Mouse (Mus musculus) mature B cell (primary cell): ENCODE measurements around the gene Ppia.
"Not testable (repeated sequence)": the region's sequence is repeated elsewhere in the genome, so short reads cannot be mapped to it uniquely, and the experiment has no call there.

Source experiments
- in situ Hi-C: fragments of 300-500 bp; cut with MboI; formaldehyde crosslinking; loops from 2 replicates; pipeline ENCODE4 v1.14.3; 2019

The Ppia gene

GRCm38 (mm10) chr11:6404699-6405566, 10.3 kb upstream of the Ppia start:
- in situ Hi-C loops = no loop called here

GRCm38 (mm10) chr11:6405591-6406081, 9.6 kb upstream of the Ppia start:
- in situ Hi-C loops = no loop called here

DNA sequence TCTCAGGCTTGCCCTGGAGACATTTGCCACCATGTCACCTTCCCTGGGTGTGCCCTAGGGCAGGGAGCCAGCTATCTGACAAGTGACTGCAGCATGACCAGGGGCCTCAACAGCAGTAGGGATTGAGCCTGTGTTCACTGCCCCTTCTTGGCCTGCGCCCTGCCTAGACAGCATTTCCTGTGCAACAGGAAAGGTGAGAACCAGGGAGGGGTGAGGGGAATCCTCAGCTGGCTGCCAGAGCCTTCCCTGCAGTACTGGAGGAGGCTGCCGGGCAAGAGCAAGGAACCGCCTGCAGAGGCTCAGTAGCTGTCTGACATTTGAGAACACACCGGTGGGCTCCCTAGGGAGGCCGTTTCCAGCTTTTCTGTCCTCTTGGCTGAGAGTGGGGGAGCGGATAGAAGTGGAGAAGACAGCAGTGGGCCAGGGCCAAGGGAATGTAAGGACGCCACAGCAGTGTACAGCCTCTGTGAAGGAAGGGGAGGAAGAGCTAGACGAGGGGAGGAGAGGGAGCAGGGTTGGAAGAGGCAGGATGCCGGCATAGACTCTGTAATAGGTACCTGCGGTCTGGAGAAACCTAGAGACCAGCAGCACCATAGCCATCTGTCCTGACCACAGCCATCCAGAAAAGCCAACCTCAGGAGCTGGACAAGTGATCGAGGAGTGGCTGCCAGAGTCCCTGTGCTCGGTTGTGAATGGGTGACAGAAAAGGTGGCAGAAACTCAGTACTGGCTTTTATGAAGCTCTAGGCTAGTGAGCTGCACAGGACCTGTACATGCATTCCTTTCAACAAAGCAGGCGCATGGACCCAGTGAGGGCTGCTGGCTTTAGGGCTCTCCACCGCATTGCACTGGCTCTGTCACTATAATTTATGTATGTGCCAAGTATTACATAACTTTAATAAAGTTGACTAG, 8.7 kb upstream of the Ppia start:
- in situ Hi-C loops = no loop called here

DNA sequence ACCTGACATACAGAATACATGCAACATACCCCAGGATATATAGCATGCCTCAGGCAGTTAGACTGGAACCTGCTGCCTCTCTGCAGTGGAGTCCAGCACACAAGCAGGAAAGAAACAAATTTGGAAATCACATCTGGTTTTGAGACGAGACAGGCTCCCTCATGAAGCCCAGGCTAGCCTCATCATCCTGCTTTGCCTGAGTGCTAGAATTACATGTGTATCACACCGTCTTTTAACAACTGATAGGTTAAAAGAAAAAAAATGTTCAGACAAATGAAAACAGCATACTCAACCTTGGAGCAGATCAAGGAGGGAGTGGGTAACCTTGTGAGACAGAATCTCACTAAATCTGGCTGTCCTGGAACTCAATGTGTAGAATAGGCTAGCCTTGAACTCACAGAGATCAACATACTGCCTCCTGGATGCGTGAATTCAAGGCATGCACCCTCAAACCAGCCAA, 8.1 kb upstream of the Ppia start:
- in situ Hi-C loops = no loop called here

GRCm38 (mm10) chr11:6410050-6410602, 5.1 kb upstream of the Ppia start:
- in situ Hi-C loops = no loop called here

GRCm38 (mm10) chr11:6410755-6411154, 4.5 kb upstream of the Ppia start:
- in situ Hi-C loops = not testable (repeated sequence)

- in situ Hi-C loops = no loop called here
Observed at GRCm38 (mm10) chr11:6411684-6412083, 3.6 kb upstream of the Ppia start.

DNA sequence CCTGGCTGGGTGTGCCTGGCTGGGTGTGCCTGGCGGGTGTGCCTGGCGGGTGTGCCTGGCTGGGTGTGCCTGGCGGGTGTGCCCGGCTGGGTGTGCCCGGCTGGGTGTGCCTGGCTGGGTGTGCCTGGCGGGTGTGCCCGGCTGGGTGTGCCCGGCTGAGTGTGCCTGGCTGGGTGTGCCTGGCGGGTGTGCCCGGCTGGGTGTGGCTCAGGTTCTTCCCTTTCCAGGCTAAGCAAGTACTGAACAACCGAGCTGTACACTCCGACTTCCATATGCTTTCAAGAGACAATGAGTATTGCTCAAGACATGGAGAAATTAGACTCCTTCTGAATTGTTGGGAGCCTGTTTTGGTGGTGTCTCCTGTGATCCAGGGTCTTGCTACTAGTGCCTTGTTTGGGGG, 2.0 kb upstream of the Ppia start:
- in situ Hi-C loops = no loop called here

DNA sequence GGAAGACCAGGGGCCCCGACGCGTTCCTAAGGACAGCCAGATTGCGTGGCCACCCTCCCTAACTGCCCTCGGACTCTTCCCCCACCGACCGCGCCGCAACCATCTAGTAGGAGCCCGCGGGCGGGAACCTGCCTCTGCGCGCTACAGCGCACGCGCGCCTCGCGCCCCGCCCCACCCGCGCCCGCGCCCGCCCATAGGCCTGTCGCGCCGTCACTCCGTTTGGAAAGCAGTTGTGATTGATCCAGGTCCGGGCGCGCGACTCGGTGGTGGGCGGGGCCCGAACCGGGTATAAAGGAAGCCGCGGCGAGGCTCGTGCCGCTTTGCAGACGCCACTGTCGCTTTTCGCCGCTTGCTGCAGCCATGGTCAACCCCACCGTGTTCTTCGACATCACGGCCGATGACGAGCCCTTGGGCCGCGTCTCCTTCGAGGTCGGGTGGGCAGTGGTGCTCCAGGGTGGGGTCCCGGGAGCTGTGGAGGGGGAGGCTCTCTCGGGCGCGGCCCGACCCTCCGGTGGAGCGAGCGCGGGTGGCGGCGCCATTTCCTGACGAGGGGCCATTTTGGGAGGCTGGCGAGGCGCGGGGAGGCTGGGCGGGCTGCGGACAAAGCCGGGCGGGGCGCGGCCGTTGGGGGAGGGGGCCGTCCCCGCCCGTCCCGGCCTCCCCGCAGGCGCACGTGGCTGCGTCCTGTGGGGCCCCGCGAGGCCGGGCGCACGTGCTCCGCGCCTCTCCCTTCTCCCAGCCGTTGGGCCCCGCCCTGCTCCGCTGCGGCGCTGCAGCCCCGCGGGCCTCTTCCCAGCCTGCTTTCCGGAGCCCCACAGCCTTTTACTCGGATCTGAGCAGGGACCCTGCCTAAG, 535 bp downstream of the Ppia start:
- in situ Hi-C loops = no loop called here

DNA sequence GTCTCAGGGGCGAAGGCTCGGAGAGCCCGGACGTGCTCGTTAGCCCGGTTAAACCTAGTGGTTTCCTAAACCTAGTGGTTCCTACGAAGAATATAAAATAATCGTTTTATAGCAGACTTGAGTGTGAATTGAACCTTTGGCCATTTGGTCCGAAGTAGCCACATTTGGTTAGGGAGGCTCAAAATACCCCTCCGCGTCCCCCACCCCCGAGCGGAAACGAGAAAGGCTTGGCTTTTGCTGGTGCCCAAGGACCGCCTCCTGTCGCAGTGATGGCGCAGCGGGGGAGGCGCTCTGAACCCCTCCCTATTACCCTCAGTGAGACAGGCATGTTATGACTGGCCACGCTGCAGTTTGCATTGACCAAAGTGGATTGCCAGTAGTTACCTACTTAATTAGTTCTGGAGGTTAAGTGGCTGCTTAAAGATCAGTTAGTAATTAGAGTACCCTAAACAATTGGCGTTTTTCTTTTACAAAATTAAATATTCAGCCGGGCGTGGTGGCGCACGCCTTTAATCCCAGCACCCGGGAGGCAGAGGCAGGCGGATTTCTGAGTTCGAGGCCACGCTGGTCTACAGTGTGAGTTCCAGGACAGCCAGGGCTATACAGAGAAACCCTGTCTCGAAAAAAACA, 1.3 kb downstream of the Ppia start:
- in situ Hi-C loops = no loop called here

GRCm38 (mm10) chr11:6417069-6417468, 1.8 kb downstream of the Ppia start:
- in situ Hi-C loops = no loop called here

DNA sequence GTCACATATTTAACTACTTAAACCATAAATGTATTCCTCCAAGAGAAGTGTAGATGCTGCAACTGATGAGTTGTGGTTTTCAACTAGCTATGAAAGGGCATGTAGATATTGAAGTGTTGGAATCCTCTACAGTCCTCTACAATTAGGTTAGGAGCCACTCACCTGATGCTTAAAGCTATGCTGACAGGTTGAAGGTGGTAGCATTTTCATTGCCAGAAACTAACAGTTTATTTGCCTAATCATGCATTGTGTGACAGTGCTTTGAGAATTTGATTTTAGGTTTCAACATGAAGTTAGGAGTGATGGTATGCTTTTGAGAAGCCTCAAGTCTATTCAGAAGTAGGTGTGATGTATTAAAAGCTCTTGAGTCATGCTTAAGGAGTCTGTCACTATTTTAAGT, 2.2 kb downstream of the Ppia start:
- in situ Hi-C loops = no loop called here

GRCm38 (mm10) chr11:6418751-6419150, 3.5 kb downstream of the Ppia start:
- in situ Hi-C loops = no loop called here

GRCm38 (mm10) chr11:6419156-6419555, 3.9 kb downstream of the Ppia start:
- in situ Hi-C loops = not testable (repeated sequence)

- in situ Hi-C loops = no loop called here
Observed at GRCm38 (mm10) chr11:6420283-6420703, 5.0 kb downstream of the Ppia start.

GRCm38 (mm10) chr11:6420722-6421350, 5.6 kb downstream of the Ppia start:
- in situ Hi-C loops = no loop called here

- in situ Hi-C loops = no loop called here
Observed at GRCm38 (mm10) chr11:6430186-6430585, 14.9 kb downstream of the Ppia start.

- in situ Hi-C loops = no loop called here
Observed at GRCm38 (mm10) chr11:6436442-6436841, 21.2 kb downstream of the Ppia start.

- in situ Hi-C loops = no loop called here
Observed at GRCm38 (mm10) chr11:6437667-6438066, 22.4 kb downstream of the Ppia start.

GRCm38 (mm10) chr11:6440171-6440570, 24.9 kb downstream of the Ppia start:
- in situ Hi-C loops = no loop called here
